8 mouse cellular contexts compared by ENCODE assay signal in the genomic region with DNA sequence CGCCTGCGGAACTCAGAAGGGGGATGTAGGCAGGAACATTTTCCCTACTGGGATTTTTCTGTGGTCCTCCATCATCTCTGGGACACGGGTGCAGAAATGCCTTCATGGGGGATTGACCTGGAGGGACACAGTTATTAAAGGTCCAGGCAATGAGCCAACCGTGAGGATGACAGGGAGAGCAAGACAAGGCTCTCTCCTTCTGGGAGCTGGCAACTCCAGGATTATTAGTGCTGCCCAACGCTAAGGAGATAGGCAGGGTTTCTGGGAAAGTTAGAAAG. TPM values are rescaled to one million over a fixed set of nuclear protein-coding genes. Genes with fewer than 3 reads are reported as not detected.
DNase-seq lines count a peak whose midpoint lies in the region; ATAC-seq and TF ChIP-seq lines count a peak whose summit lies in the region.

No protein-coding gene starts in this region.

- H3K36me3 ChIP-seq in embryonic facial prominence, embryonic 12.5 days = no peaks in the 10 kb centered on the region
- no peaks in the 10 kb centered on the region for H3K36me3 ChIP-seq in limb, embryonic 12.5 days
- no peaks in the 10 kb centered on the region for H3K36me3 ChIP-seq in stomach, embryonic 14.5 days (ENCODE audit: control insufficient read depth, insufficient read depth, low read length)

- no peak for ATAC-seq in embryonic facial prominence, embryonic 12.5 days (ENCODE audit: insufficient number of reproducible peaks, insufficient read depth, low FRiP score, low TSS enrichment)
- no peak for ATAC-seq in limb, embryonic 12.5 days (ENCODE audit: insufficient number of reproducible peaks, insufficient read depth, low FRiP score, low TSS enrichment, low read depth)
- ATAC-seq in stomach, embryonic 14.5 days (ENCODE audit: insufficient number of reproducible peaks, insufficient read depth, low FRiP score, low read depth) = no peak

- no peak for TF ChIP-seq CTCF in lung, adult 2 months (IDR thresholded peaks at IDR 0.05; ENCODE audit: insufficient read depth, low read length)

- peak overlapping the region; percentile 80 for H3K4me2 ChIP-seq in embryonic facial prominence, embryonic 12.5 days (replicated peaks)
- H3K4me2 ChIP-seq in limb, embryonic 12.5 days = peak overlapping the region; percentile 87
- H3K4me2 ChIP-seq in stomach, embryonic 14.5 days (replicated peaks; ENCODE audit: low read depth, low read length) = peak overlapping the region; percentile 88

- H3K4me1 ChIP-seq in lung, adult 2 months (ENCODE audit: control insufficient read depth, insufficient read depth, low read length) = no peaks in the 10 kb centered on the region
- peaks cover 37% of the 10 kb centered on the region for H3K4me1 ChIP-seq in embryonic facial prominence, embryonic 12.5 days
- H3K4me1 ChIP-seq in limb, embryonic 12.5 days (replicated peaks) = peaks cover 36% of the 10 kb centered on the region
- peaks cover 36% of the 10 kb centered on the region for H3K4me1 ChIP-seq in stomach, embryonic 14.5 days (ENCODE audit: control insufficient read depth, insufficient read depth, low read length)

- peak overlapping the region; percentile 98 for H3K9ac ChIP-seq in embryonic facial prominence, embryonic 12.5 days
- H3K9ac ChIP-seq in limb, embryonic 12.5 days (replicated peaks) = peak overlapping the region; percentile 97
- peak overlapping the region; percentile 97 for H3K9ac ChIP-seq in stomach, embryonic 14.5 days (replicated peaks; ENCODE audit: low read depth, low read length)

- 20% methylated on average over 5 of the region's 5 CpGs for WGBS in lung, adult 2 months
- whole genome bisulfite sequencing in embryonic facial prominence, embryonic 12.5 days = 2% methylated on average over 5 of the region's 5 CpGs
- WGBS in limb, embryonic 12.5 days = 3% methylated on average over 5 of the region's 5 CpGs
- 3% methylated on average over 5 of the region's 5 CpGs for WGBS in stomach, embryonic 14.5 days

- peak overlapping the region; percentile 2 for H3K4me3 ChIP-seq in lung, adult 2 months (replicated peaks; ENCODE audit: extremely low read depth, low read depth, low read length)
- peak overlapping the region; percentile 97 for H3K4me3 ChIP-seq in embryonic facial prominence, embryonic 12.5 days
- peak overlapping the region; percentile 97 for H3K4me3 ChIP-seq in limb, embryonic 12.5 days (replicated peaks)
- H3K4me3 ChIP-seq in stomach, embryonic 14.5 days (ENCODE audit: low read depth, low read length) = peak overlapping the region; percentile 91

- TF ChIP-seq POLR2A in lung, adult 2 months (IDR thresholded peaks at IDR 0.05; ENCODE audit: borderline replicate concordance, extremely low read depth, low read depth, low read length) = no peak

- H3K27me3 ChIP-seq in embryonic facial prominence, embryonic 12.5 days = no peaks in the 10 kb centered on the region
- no peaks in the 10 kb centered on the region for H3K27me3 ChIP-seq in limb, embryonic 12.5 days
- no peaks in the 10 kb centered on the region for H3K27me3 ChIP-seq in stomach, embryonic 14.5 days (ENCODE audit: control insufficient read depth, insufficient read depth, low read length)

- intact Hi-C loops in left cerebral cortex, postnatal 10 days (cut with DNase I) = no loop called here

- no peaks in the 10 kb centered on the region for H3K9me3 ChIP-seq in embryonic facial prominence, embryonic 12.5 days
- H3K9me3 ChIP-seq in limb, embryonic 12.5 days = no peaks in the 10 kb centered on the region
- no peaks in the 10 kb centered on the region for H3K9me3 ChIP-seq in stomach, embryonic 14.5 days (ENCODE audit: control insufficient read depth, low read depth, low read length)

- no peak for DNase-seq in lung, adult 2 months
- no peak for DNase-seq in lung, postnatal 14 days
- no peak for DNase-seq in layer of hippocampus, postnatal 25 days (ENCODE audit: extremely low spot score in 1 of 2, low spot score in 1 of 2)
- no peak for DNase-seq in left cerebral cortex, postnatal 10 days (ENCODE audit: extremely low spot score in 1 of 2, low spot score in 2 of 2)
- DNase-seq in left cerebral cortex, adult 9 months (ENCODE audit: low spot score in 2 of 2) = no peak

- peak overlapping the region; percentile 92 for H3K27ac ChIP-seq in embryonic facial prominence, embryonic 12.5 days
- H3K27ac ChIP-seq in limb, embryonic 12.5 days = peak overlapping the region; percentile 89; the same call in 1 of the 2 replicates
- peak overlapping the region; percentile 86; the same call in 1 of the 2 replicates for H3K27ac ChIP-seq in stomach, embryonic 14.5 days (ENCODE audit: low read length)

RNA-seq across cellular contexts. Expression of a gene that starts 1.0 kb away (rescaled TPM):
- polyA plus RNA-seq in lung, adult 2 months (2012; rRNA removed) = 21.5 and 23.9 TPM in 2 replicates
- polyA plus RNA-seq in embryonic facial prominence, embryonic 12.5 days (2016; fragmentation: Nextera tagmentation; extraction: Ambion mirVana) = 10.5 and 11.7 TPM in 2 replicates
- 7.2 and 7.9 TPM in 2 replicates for polyA plus RNA-seq in limb, embryonic 12.5 days (2016; fragmentation: Nextera tagmentation; extraction: Ambion mirVana)
- polyA plus RNA-seq in stomach, embryonic 14.5 days (2014; fragmentation: Nextera tagmentation; extraction: Ambion mirVana) = 12.8 and 13.7 TPM in 2 replicates
- 100 to 1,000 TPM; 111 to 113 TPM for total RNA-seq in layer of hippocampus, postnatal 25 days (2021)
- total RNA-seq in left cerebral cortex, postnatal 10 days (2021) = 10 to 100 TPM; 94.2 to 98.8 TPM

RNA-seq across cellular contexts. Expression of a gene that starts 41.6 kb away (rescaled TPM):
- polyA plus RNA-seq in lung, adult 2 months (2012; rRNA removed) = 19.1 and 23.5 TPM in 2 replicates
- 47.5 and 48.5 TPM in 2 replicates for polyA plus RNA-seq in embryonic facial prominence, embryonic 12.5 days (2016; fragmentation: Nextera tagmentation; extraction: Ambion mirVana)
- polyA plus RNA-seq in limb, embryonic 12.5 days (2016; fragmentation: Nextera tagmentation; extraction: Ambion mirVana) = 49.2 and 49.3 TPM in 2 replicates
- 32.2 and 34.9 TPM in 2 replicates for polyA plus RNA-seq in stomach, embryonic 14.5 days (2014; fragmentation: Nextera tagmentation; extraction: Ambion mirVana)
- 10 to 100 TPM; 25.1 to 33.8 TPM for total RNA-seq in layer of hippocampus, postnatal 25 days (2021)
- 10 to 100 TPM; 26.8 to 32.5 TPM for total RNA-seq in left cerebral cortex, postnatal 10 days (2021)

RNA-seq across cellular contexts. Expression of a gene that starts 59.3 kb away (rescaled TPM):
- polyA plus RNA-seq in lung, adult 2 months (2012; rRNA removed) = 10.7 and 14.6 TPM in 2 replicates
- polyA plus RNA-seq in embryonic facial prominence, embryonic 12.5 days (2016; fragmentation: Nextera tagmentation; extraction: Ambion mirVana) = 39.7 and 42.1 TPM in 2 replicates
- 38.0 and 41.6 TPM in 2 replicates for polyA plus RNA-seq in limb, embryonic 12.5 days (2016; fragmentation: Nextera tagmentation; extraction: Ambion mirVana)
- 34.5 and 36.4 TPM in 2 replicates for polyA plus RNA-seq in stomach, embryonic 14.5 days (2014; fragmentation: Nextera tagmentation; extraction: Ambion mirVana)
- total RNA-seq in layer of hippocampus, postnatal 25 days (2021) = 10 to 100 TPM; 31.8 to 33.0 TPM
- 10 to 100 TPM; 30.7 to 31.1 TPM for total RNA-seq in left cerebral cortex, postnatal 10 days (2021)

Comparison
In these comparisons a context has a peak if more than half of its experiments do, and no peak if none do; other contexts are left out.
1. H3K4me3 ChIP-seq: peak in every context shown above with its lines; median percentile 97 in embryonic facial prominence, embryonic 12.5 days; 97 in limb, embryonic 12.5 days; 91 in stomach, embryonic 14.5 days; 2 in lung, adult 2 months.